Mouse (Mus musculus) neural tube, embryonic 11.5 days (tissue): ENCODE results near the gene Prkn. TPM values are rescaled to one million over a fixed set of nuclear protein-coding genes. Genes with fewer than 3 reads are reported as not detected.
A peak's percentile ranks its signal among the peaks of the same experiment; 100 is the strongest.

ENCODE experiments used
- ATAC-seq: fragments of 200-750 bp; cut with Nextera tagmentation; 2 replicates; pipeline ENCODE4 v1.8.0; 2017; ENCODE audit warnings: moderate number of reproducible peaks, mild to moderate bottlenecking, moderate TSS enrichment, moderate library complexity; ENCODE audit not compliant: insufficient read depth, low FRiP score, low TSS enrichment
- DNase-seq: peaks from one replicate; pipeline ENCODE4 v3.0.0-alpha.2; 2015; ENCODE audit warnings: low spot score
- H3K27ac ChIP-seq: fragments of 300-500 bp; sonication (generic); 2 replicates; pipeline ENCODE4 v1.5.1; 2014; ENCODE audit warnings: low read depth, mild to moderate bottlenecking, low read length
- H3K27me3 ChIP-seq: fragments of 300-500 bp; sonication (generic); 2 replicates; pipeline ENCODE4 v1.6.1; 2014; ENCODE audit warnings: mild to moderate bottlenecking, low read length, mixed read lengths; ENCODE audit not compliant: control insufficient read depth, insufficient read depth
- H3K36me3 ChIP-seq: fragments of 300-500 bp; sonication (generic); 2 replicates; pipeline ENCODE4 v1.6.1; 2014; ENCODE audit warnings: mild to moderate bottlenecking, low read length, moderate library complexity, mixed read lengths; ENCODE audit not compliant: control insufficient read depth, insufficient read depth
- H3K4me1 ChIP-seq: fragments of 300-500 bp; sonication (generic); 2 replicates; pipeline ENCODE4 v1.6.1; 2014; ENCODE audit warnings: low read length, mixed read lengths; ENCODE audit not compliant: control insufficient read depth, insufficient read depth
- H3K4me2 ChIP-seq: fragments of 300-500 bp; sonication (generic); 2 replicates; pipeline ENCODE4 v1.6.1; 2014; ENCODE audit warnings: low read depth, mild to moderate bottlenecking, moderate library complexity
- H3K4me3 ChIP-seq: fragments of 300-500 bp; sonication (generic); 2 replicates; pipeline ENCODE4 v1.5.1; 2014; ENCODE audit warnings: low read depth, low read length
- H3K9ac ChIP-seq: fragments of 300-500 bp; sonication (generic); 2 replicates; pipeline ENCODE4 v1.6.1; 2014; ENCODE audit warnings: mild to moderate bottlenecking, low read length
- H3K9me3 ChIP-seq: fragments of 300-500 bp; sonication (generic); 2 replicates; pipeline ENCODE4 v1.6.1; 2016; ENCODE audit warnings: low read length; ENCODE audit not compliant: control insufficient read depth
- WGBS: fragments of 180-500 bp; shearing (Covaris S2); extraction: QIAGEN DNeasy Blood & Tissue Kit; methylation state at CpG from one replicate; pipeline ENCODE4 v1.1.7; 2014; 5-methylcytosine and 5-hydroxymethylcytosine counted together
- polyA plus RNA-seq: library from polyadenylated mRNA; unstranded; fragments of >200 nt; fragmentation: Nextera tagmentation; extraction: Ambion mirVana; gene quantifications from 2 replicates; pipeline ENCODE4 v1.2.1, GENCODE M21; 2014

The Prkn gene
- polyA plus RNA-seq, 1 experiment from 2014 or later = 1.4 TPM

GRCm38 (mm10) chr17:11385246-11385645 is 545.1 kb downstream of the Prkn start:
- Histone ChIP-seq H3K4me1 (no peaks in the 10 kb centered on the region), H3K4me3 (no peak overlapping the region), H3K27me3 (no peaks in the 10 kb centered on the region), H3K27ac (no peak overlapping the region), H3K4me2 (no peak overlapping the region), H3K9me3 (no peaks in the 10 kb centered on the region), H3K36me3 (no peaks in the 10 kb centered on the region), H3K9ac (no peak overlapping the region)
- no peak for DNase-seq
- WGBS = 96% methylated on average over 4 of the region's 4 CpGs
- no peak for ATAC-seq

- no peaks in the 10 kb centered on the region for H3K4me1 ChIP-seq
- H3K4me2 ChIP-seq = no peak overlapping the region
- no peaks in the 10 kb centered on the region for H3K36me3 ChIP-seq
- H3K9me3 ChIP-seq = no peaks in the 10 kb centered on the region
- no peak for ATAC-seq
- H3K27me3 ChIP-seq = no peaks in the 10 kb centered on the region
- 76% methylated on average over 11 of the region's 11 CpGs for WGBS
- H3K4me3 ChIP-seq = no peak overlapping the region
- DNase-seq = no peak
- no peak overlapping the region for H3K27ac ChIP-seq
- H3K9ac ChIP-seq = no peak overlapping the region
Observed at GRCm38 (mm10) chr17:11392622-11393294, 552.6 kb downstream of the Prkn start.

DNA sequence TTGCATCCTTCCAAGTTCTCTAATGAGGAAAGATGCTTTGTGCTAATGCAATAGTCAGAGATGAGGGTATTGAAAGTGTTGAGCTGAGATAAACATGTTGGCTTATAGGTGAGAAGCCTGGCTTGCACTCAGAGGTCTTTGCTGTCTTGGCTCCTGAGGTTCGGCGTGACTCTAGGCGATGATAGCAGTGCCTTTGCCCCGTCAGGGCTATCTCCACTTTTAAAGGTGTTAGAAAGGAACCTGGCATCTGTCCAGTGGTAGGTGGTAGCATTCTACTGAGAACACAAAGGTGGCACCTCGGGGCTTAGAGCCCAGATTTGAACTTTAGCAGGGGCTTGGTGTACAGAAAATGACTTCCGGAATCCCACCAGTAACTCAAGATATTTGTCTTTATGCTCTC is 554.4 kb downstream of the Prkn start:
- Histone ChIP-seq H3K9ac (no peak overlapping the region), H3K27ac (no peak overlapping the region), H3K4me1 (no peaks in the 10 kb centered on the region), H3K4me3 (no peak overlapping the region), H3K4me2 (no peak overlapping the region), H3K36me3 (no peaks in the 10 kb centered on the region), H3K27me3 (no peaks in the 10 kb centered on the region), H3K9me3 (no peaks in the 10 kb centered on the region)
- no peak for DNase-seq
- no peak for ATAC-seq
- WGBS = 94% methylated on average over 6 of the region's 6 CpGs

- ATAC-seq (no peak), DNase-seq (no peak)
- no peaks in the 10 kb centered on the region for H3K27me3 ChIP-seq
- no peak overlapping the region for H3K9ac ChIP-seq
- 87% methylated on average over 4 of the region's 4 CpGs for WGBS
- H3K27ac ChIP-seq = no peak overlapping the region
- H3K36me3 ChIP-seq = no peaks in the 10 kb centered on the region
- H3K9me3 ChIP-seq = no peaks in the 10 kb centered on the region
- H3K4me1 ChIP-seq = no peaks in the 10 kb centered on the region
- no peak overlapping the region for H3K4me2 ChIP-seq
- H3K4me3 ChIP-seq = no peak overlapping the region
Observed at GRCm38 (mm10) chr17:11397678-11398077, 557.5 kb downstream of the Prkn start.

DNA sequence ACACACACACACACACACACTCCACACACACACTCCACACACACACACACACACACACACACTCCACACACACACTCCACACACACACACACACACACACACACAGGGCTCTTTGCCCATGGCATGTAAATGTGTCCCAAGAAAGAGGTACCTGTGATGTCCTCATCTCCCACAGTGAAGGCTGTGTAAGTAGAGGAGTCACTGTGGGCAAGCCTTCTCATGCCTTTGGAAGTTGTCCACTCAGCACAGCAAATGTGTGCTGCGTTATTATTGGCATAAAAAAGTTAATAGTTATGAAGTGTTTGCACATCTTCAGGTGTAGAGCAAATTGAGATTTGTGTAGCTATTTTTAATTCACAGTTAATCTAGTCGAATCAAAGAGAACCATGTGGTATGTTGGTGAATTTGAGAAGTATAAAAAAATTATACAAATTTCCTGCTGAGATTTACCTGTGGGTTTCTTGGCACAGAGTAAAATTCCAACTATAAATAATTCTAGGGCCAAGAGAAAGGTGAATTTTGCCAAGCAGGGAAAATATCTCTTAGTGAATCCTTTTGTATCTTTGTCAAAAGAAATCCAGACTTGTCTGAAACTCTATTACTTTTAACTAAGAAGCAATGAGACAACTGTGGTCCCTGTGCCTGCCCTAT is 562.2 kb downstream of the Prkn start:
- no peak overlapping the region for H3K4me2 ChIP-seq
- DNase-seq = no peak
- no peak for ATAC-seq
- no peaks in the 10 kb centered on the region for H3K4me1 ChIP-seq
- whole genome bisulfite sequencing = 87% methylated on average over 2 of the region's 2 CpGs
- H3K36me3 ChIP-seq = no peaks in the 10 kb centered on the region
- H3K9me3 ChIP-seq = no peaks in the 10 kb centered on the region
- H3K9ac ChIP-seq = no peak overlapping the region
- H3K27me3 ChIP-seq = no peaks in the 10 kb centered on the region
- no peak overlapping the region for H3K27ac ChIP-seq
- H3K4me3 ChIP-seq = no peak overlapping the region

- Histone ChIP-seq H3K9me3 (no peaks in the 10 kb centered on the region), H3K4me2 (no peak overlapping the region), H3K27me3 (no peaks in the 10 kb centered on the region), H3K4me1 (no peaks in the 10 kb centered on the region), H3K4me3 (no peak overlapping the region), H3K36me3 (no peaks in the 10 kb centered on the region), H3K9ac (no peak overlapping the region), H3K27ac (no peak overlapping the region)
- DNase-seq (peak; percentile 12), ATAC-seq (no peak)
- 61% methylated on average over 10 of the region's 10 CpGs for WGBS
Observed at GRCm38 (mm10) chr17:11411414-11411813, 571.2 kb downstream of the Prkn start.

GRCm38 (mm10) chr17:11413688-11414087 is 573.5 kb downstream of the Prkn start:
- Histone ChIP-seq H3K4me2 (no peak overlapping the region), H3K36me3 (no peaks in the 10 kb centered on the region), H3K4me3 (no peak overlapping the region), H3K27ac (no peak overlapping the region), H3K4me1 (no peaks in the 10 kb centered on the region), H3K27me3 (no peaks in the 10 kb centered on the region), H3K9ac (no peak overlapping the region), H3K9me3 (no peaks in the 10 kb centered on the region)
- DNase-seq (no peak), ATAC-seq (no peak)
- 66% methylated on average over 5 of the region's 5 CpGs for WGBS

DNA sequence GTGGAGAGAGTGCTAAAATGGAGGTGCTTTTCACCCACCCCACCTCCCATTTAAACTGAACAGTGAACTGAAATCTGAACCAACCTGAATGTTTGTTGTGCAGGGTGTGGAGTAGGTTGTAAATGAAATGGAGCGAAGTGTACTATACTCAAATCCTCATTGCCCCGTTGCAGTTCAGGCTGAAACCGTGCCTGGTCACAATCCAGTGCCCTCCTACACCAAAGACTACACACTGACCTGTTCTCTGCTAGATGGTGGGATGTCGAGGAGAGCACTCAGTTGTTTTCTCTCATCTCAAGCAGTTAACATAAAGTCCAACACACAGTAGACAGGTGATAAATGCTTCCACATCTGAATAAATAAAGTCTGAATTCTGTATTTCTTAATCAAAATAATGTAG is 574.1 kb downstream of the Prkn start:
- no peaks in the 10 kb centered on the region for H3K27me3 ChIP-seq
- H3K4me3 ChIP-seq = no peak overlapping the region
- H3K9ac ChIP-seq = no peak overlapping the region
- H3K4me2 ChIP-seq = no peak overlapping the region
- DNase-seq = no peak
- no peak for ATAC-seq
- 74% methylated on average over 4 of the region's 4 CpGs for WGBS
- no peaks in the 10 kb centered on the region for H3K9me3 ChIP-seq
- H3K4me1 ChIP-seq = no peaks in the 10 kb centered on the region
- H3K36me3 ChIP-seq = no peaks in the 10 kb centered on the region
- no peak overlapping the region for H3K27ac ChIP-seq

- Histone ChIP-seq H3K9me3 (no peaks in the 10 kb centered on the region), H3K27ac (no peak overlapping the region), H3K27me3 (no peaks in the 10 kb centered on the region), H3K4me1 (0 out of 2 replicates have a peak, but pooled peaks cover 4% of the 10 kb centered on the region), H3K9ac (no peak overlapping the region), H3K4me2 (no peak overlapping the region), H3K36me3 (no peaks in the 10 kb centered on the region), H3K4me3 (no peak overlapping the region)
- no peak for ATAC-seq
- no peak for DNase-seq
- 77% methylated on average over 3 of the region's 3 CpGs for WGBS
Observed at GRCm38 (mm10) chr17:11417150-11417549, 577.0 kb downstream of the Prkn start.
